Mouse (Mus musculus): ENCODE data around the gene Fscn3. TPM values are rescaled to one million over a fixed set of nuclear protein-coding genes. Genes with fewer than 3 reads are reported as not detected.

Fscn3 gene
- polyA plus RNA-seq, 1 experiment from 2014 or later = not detected

DNA sequence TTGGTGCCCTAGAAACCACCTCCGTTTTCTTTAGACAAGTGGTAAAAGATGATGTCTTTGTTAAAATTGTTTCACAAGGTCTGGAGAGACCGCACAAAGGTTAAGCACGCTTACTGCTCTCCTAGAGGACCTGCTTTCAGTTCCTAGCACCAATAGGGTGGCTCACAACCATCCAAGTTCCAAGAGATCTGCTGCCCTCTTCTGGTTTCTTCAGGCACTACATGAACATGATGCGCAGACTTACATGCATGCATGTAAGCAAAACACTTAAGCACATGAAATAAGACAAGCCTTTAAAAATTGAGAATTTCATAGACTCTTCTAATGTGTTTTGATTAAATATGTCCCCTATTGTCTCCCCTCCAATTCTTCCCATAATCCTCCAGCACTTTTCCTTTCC is 27.8 kb upstream of the Fscn3 start:
- H3K27ac ChIP-seq (replicated peaks; ENCODE audit: low read depth, low read length) = no peak overlapping the region
- H3K27me3 ChIP-seq (ENCODE audit: control insufficient read depth, insufficient read depth, low read length) = no peaks in the 10 kb centered on the region
- H3K4me1 ChIP-seq (ENCODE audit: control insufficient read depth, insufficient read depth, low read length) = 0 out of 2 replicates have a peak, but pooled peaks cover 10% of the 10 kb centered on the region
- no peaks in the 10 kb centered on the region for H3K36me3 ChIP-seq (ENCODE audit: control insufficient read depth, insufficient read depth, low read length)
- no peak overlapping the region for H3K4me3 ChIP-seq (replicated peaks; ENCODE audit: low read depth, low read length)
- DNase-seq (no peak), ATAC-seq (ENCODE audit: low FRiP score, low TSS enrichment) (no peak)
- H3K9me3 ChIP-seq (ENCODE audit: control insufficient read depth, low read length) = no peaks in the 10 kb centered on the region
- 96% methylated on average over 4 of the region's 4 CpGs for WGBS
- no peak overlapping the region for H3K4me2 ChIP-seq (ENCODE audit: low read length)
- H3K9ac ChIP-seq (replicated peaks; ENCODE audit: low read length) = no peak overlapping the region

- H3K27me3 ChIP-seq (ENCODE audit: control insufficient read depth, insufficient read depth, low read length) = no peaks in the 10 kb centered on the region
- H3K9ac ChIP-seq (replicated peaks; ENCODE audit: low read length) = no peak overlapping the region
- H3K4me2 ChIP-seq (ENCODE audit: low read length) = no peak overlapping the region
- H3K4me3 ChIP-seq (replicated peaks; ENCODE audit: low read depth, low read length) = no peak overlapping the region
- ATAC-seq (ENCODE audit: low FRiP score, low TSS enrichment) (no peak), DNase-seq (no peak)
- peaks cover 8% of the 10 kb centered on the region; the same call in 1 of the 2 replicates for H3K36me3 ChIP-seq (ENCODE audit: control insufficient read depth, insufficient read depth, low read length)
- H3K9me3 ChIP-seq (ENCODE audit: control insufficient read depth, low read length) = no peaks in the 10 kb centered on the region
- no peaks in the 10 kb centered on the region for H3K4me1 ChIP-seq (ENCODE audit: control insufficient read depth, insufficient read depth, low read length)
- WGBS = 92% methylated on average over 9 of the region's 9 CpGs
- H3K27ac ChIP-seq (replicated peaks; ENCODE audit: low read depth, low read length) = no peak overlapping the region
Measured at GRCm38 (mm10) chr6:28410053-28410452, 17.5 kb upstream of the Fscn3 start.

DNA sequence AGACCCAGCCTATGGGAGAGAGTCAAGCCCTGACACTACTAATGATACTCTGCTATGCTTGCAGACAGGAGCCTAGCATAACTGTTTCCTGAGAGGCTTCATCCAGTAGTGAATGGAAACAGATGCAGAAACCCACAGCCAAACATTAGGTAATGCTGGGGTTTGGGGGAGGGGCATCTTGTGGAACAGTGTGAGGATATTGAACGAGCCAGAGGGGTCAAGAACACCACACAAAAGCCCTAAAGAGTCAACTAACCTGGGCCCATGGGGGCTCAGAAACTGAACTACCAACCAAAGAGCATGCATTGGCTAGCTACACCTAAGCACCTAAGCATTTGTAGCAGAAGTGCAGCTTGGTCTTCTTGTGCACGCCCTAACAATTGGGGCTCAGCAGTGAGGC is 16.4 kb upstream of the Fscn3 start:
- Histone ChIP-seq H3K9ac (replicated peaks; ENCODE audit: low read length) (no peak overlapping the region), H3K4me1 (ENCODE audit: control insufficient read depth, insufficient read depth, low read length) (no peaks in the 10 kb centered on the region), H3K36me3 (ENCODE audit: control insufficient read depth, insufficient read depth, low read length) (peaks cover 20% of the 10 kb centered on the region), H3K9me3 (ENCODE audit: control insufficient read depth, low read length) (no peaks in the 10 kb centered on the region), H3K27me3 (ENCODE audit: control insufficient read depth, insufficient read depth, low read length) (no peaks in the 10 kb centered on the region), H3K27ac (replicated peaks; ENCODE audit: low read depth, low read length) (no peak overlapping the region), H3K4me2 (ENCODE audit: low read length) (no peak overlapping the region), H3K4me3 (replicated peaks; ENCODE audit: low read depth, low read length) (no peak overlapping the region)
- ATAC-seq (ENCODE audit: low FRiP score, low TSS enrichment) (no peak), DNase-seq (no peak)
- 80% methylated on average over 2 of the region's 2 CpGs for WGBS

DNA sequence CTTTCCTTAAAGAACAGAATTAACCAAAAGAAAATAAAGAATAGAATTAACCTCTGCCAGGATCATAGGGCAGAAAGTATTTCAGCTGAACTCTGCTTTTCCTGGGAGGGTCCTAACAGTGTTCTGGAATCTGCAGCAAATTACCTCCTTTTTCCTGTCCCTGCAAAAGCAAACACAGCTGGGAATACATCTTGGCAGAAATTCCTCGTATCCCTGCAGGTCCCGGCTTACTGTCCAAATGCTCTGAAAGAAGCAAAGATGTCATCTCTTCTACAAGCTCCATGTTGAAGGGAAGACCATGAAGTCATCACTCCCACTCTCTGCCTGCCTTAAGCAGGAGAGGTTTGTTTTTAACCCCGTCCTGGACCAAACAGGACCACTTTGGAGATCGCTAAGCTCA is 10.6 kb upstream of the Fscn3 start:
- WGBS = 87% methylated on average over 4 of the region's 4 CpGs
- ATAC-seq (ENCODE audit: low FRiP score, low TSS enrichment) = no peak
- Histone ChIP-seq H3K27me3 (ENCODE audit: control insufficient read depth, insufficient read depth, low read length) (no peaks in the 10 kb centered on the region), H3K27ac (replicated peaks; ENCODE audit: low read depth, low read length) (no peak overlapping the region), H3K4me3 (replicated peaks; ENCODE audit: low read depth, low read length) (no peak overlapping the region), H3K9ac (replicated peaks; ENCODE audit: low read length) (no peak overlapping the region), H3K4me1 (ENCODE audit: control insufficient read depth, insufficient read depth, low read length) (peaks cover 14% of the 10 kb centered on the region), H3K36me3 (ENCODE audit: control insufficient read depth, insufficient read depth, low read length) (peaks cover 50% of the 10 kb centered on the region), H3K4me2 (ENCODE audit: low read length) (no peak overlapping the region), H3K9me3 (ENCODE audit: control insufficient read depth, low read length) (no peaks in the 10 kb centered on the region)
- DNase-seq = no peak

- H3K27ac ChIP-seq (replicated peaks; ENCODE audit: low read depth, low read length) = no peak overlapping the region
- 91% methylated on average over 14 of the region's 14 CpGs for WGBS
- H3K4me1 ChIP-seq (ENCODE audit: control insufficient read depth, insufficient read depth, low read length) = peaks cover 17% of the 10 kb centered on the region
- H3K9me3 ChIP-seq (ENCODE audit: control insufficient read depth, low read length) = no peaks in the 10 kb centered on the region
- ATAC-seq (ENCODE audit: low FRiP score, low TSS enrichment) (no peak), DNase-seq (no peak)
- H3K4me3 ChIP-seq (replicated peaks; ENCODE audit: low read depth, low read length) = no peak overlapping the region
- peaks cover 47% of the 10 kb centered on the region for H3K36me3 ChIP-seq (ENCODE audit: control insufficient read depth, insufficient read depth, low read length)
- no peaks in the 10 kb centered on the region for H3K27me3 ChIP-seq (ENCODE audit: control insufficient read depth, insufficient read depth, low read length)
- no peak overlapping the region for H3K4me2 ChIP-seq (ENCODE audit: low read length)
- H3K9ac ChIP-seq (replicated peaks; ENCODE audit: low read length) = no peak overlapping the region
Measured at GRCm38 (mm10) chr6:28418449-28418848, 9.1 kb upstream of the Fscn3 start.

DNA sequence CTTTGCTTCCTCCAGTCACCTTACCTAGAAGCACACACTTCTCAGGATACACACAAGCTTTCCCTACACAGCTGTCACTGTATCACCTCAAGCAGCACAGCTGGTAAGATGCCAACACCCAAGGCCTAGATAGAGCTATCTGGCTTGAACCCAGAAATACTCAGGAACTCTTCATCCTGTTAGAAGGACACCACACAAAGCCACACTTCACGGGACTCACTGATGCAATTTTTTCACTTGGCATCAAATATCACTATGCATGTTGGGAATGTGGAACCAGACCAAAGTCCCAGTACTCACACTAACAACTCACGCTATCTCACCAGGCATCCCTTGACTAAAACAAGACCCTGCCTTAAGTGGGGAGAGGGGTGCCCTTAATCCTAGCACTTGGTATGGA is 7.9 kb upstream of the Fscn3 start:
- H3K4me2 ChIP-seq (ENCODE audit: low read length) = peak overlapping the region; percentile 97
- ATAC-seq (ENCODE audit: low FRiP score, low TSS enrichment) (no peak), DNase-seq (no peak)
- no peak overlapping the region for H3K4me3 ChIP-seq (replicated peaks; ENCODE audit: low read depth, low read length)
- H3K36me3 ChIP-seq (ENCODE audit: control insufficient read depth, insufficient read depth, low read length) = peaks cover 43% of the 10 kb centered on the region
- H3K4me1 ChIP-seq (ENCODE audit: control insufficient read depth, insufficient read depth, low read length) = peaks cover 22% of the 10 kb centered on the region
- no peaks in the 10 kb centered on the region for H3K27me3 ChIP-seq (ENCODE audit: control insufficient read depth, insufficient read depth, low read length)
- 90% methylated on average over 2 of the region's 2 CpGs for WGBS
- H3K9me3 ChIP-seq (ENCODE audit: control insufficient read depth, low read length) = no peaks in the 10 kb centered on the region
- H3K9ac ChIP-seq (replicated peaks; ENCODE audit: low read length) = no peak overlapping the region; the same call in 1 of the 2 replicates
- no peak overlapping the region for H3K27ac ChIP-seq (replicated peaks; ENCODE audit: low read depth, low read length)

GRCm38 (mm10) chr6:28420361-28420760 is 7.2 kb upstream of the Fscn3 start:
- Histone ChIP-seq H3K36me3 (ENCODE audit: control insufficient read depth, insufficient read depth, low read length) (peaks cover 39% of the 10 kb centered on the region), H3K4me2 (ENCODE audit: low read length) (peak overlapping the region; percentile 97), H3K9ac (replicated peaks; ENCODE audit: low read length) (peak overlapping the region; percentile 74; the same call in 1 of the 2 replicates), H3K4me1 (ENCODE audit: control insufficient read depth, insufficient read depth, low read length) (peaks cover 26% of the 10 kb centered on the region), H3K4me3 (replicated peaks; ENCODE audit: low read depth, low read length) (peak overlapping the region; percentile 60), H3K27me3 (ENCODE audit: control insufficient read depth, insufficient read depth, low read length) (no peaks in the 10 kb centered on the region), H3K27ac (replicated peaks; ENCODE audit: low read depth, low read length) (no peak overlapping the region), H3K9me3 (ENCODE audit: control insufficient read depth, low read length) (no peaks in the 10 kb centered on the region)
- no peak for ATAC-seq (ENCODE audit: low FRiP score, low TSS enrichment)
- DNase-seq = no peak
- 86% methylated on average over 17 of the region's 17 CpGs for WGBS

GRCm38 (mm10) chr6:28420865-28421264 is 6.7 kb upstream of the Fscn3 start:
- H3K9ac ChIP-seq (replicated peaks; ENCODE audit: low read length) = peak overlapping the region; percentile 74
- no peak for ATAC-seq (ENCODE audit: low FRiP score, low TSS enrichment)
- peaks cover 39% of the 10 kb centered on the region for H3K36me3 ChIP-seq (ENCODE audit: control insufficient read depth, insufficient read depth, low read length)
- no peak overlapping the region for H3K27ac ChIP-seq (replicated peaks; ENCODE audit: low read depth, low read length)
- no peaks in the 10 kb centered on the region for H3K27me3 ChIP-seq (ENCODE audit: control insufficient read depth, insufficient read depth, low read length)
- H3K4me2 ChIP-seq (ENCODE audit: low read length) = peak overlapping the region; percentile 97
- H3K4me3 ChIP-seq (replicated peaks; ENCODE audit: low read depth, low read length) = peak overlapping the region; percentile 60
- no peaks in the 10 kb centered on the region for H3K9me3 ChIP-seq (ENCODE audit: control insufficient read depth, low read length)
- 33% methylated on average over 13 of the region's 13 CpGs for WGBS
- H3K4me1 ChIP-seq (ENCODE audit: control insufficient read depth, insufficient read depth, low read length) = peaks cover 26% of the 10 kb centered on the region
- DNase-seq = no peak

GRCm38 (mm10) chr6:28421469-28422000 is 6.1 kb upstream of the Fscn3 start:
- WGBS = under 1% methylated on average over 27 of the region's 27 CpGs
- Histone ChIP-seq H3K27me3 (ENCODE audit: control insufficient read depth, insufficient read depth, low read length) (no peaks in the 10 kb centered on the region), H3K4me1 (ENCODE audit: control insufficient read depth, insufficient read depth, low read length) (peaks cover 26% of the 10 kb centered on the region), H3K4me2 (ENCODE audit: low read length) (peak overlapping the region; percentile 97), H3K27ac (replicated peaks; ENCODE audit: low read depth, low read length) (0 out of 2 replicates have a peak overlapping the region, but pooled peaks have one; percentile 37), H3K9ac (replicated peaks; ENCODE audit: low read length) (peak overlapping the region; percentile 74), H3K36me3 (ENCODE audit: control insufficient read depth, insufficient read depth, low read length) (peaks cover 39% of the 10 kb centered on the region), H3K9me3 (ENCODE audit: control insufficient read depth, low read length) (no peaks in the 10 kb centered on the region), H3K4me3 (replicated peaks; ENCODE audit: low read depth, low read length) (peak overlapping the region; percentile 60)
- ATAC-seq (ENCODE audit: low FRiP score, low TSS enrichment) (peak; percentile 85), DNase-seq (peak; percentile 95)
